Mouse (Mus musculus): ENCODE measurements around the gene Hist2h2be. TPM values are rescaled to one million over a fixed set of nuclear protein-coding genes. Genes with fewer than 3 reads are reported as not detected.

The Hist2h2be gene
- polyA plus RNA-seq (2014; fragmentation: Illumina TruSeq; extraction: RNeasy Lipid Tissue Mini Kit (QIAGEN cat#74804); ENCODE audit: low read depth, low replicate concordance), result 14.6 TPM

GRCm38 (mm10) chr3:96220765-96221639 lies at the start of gene Hist2h2be, which contains the start of gene Hist2h2ac:
Gene Hist2h2be, plus strand, starts transcription at chr3:96221119.
Gene Hist2h2ac, minus strand, starts transcription at chr3:96220880.

GRCm38 (mm10) chr3:96172197-96173178 lies 48.4 kb upstream of the Hist2h2be start, which contains the start of gene Sf3b4:
Gene Sf3b4, plus strand, starts transcription at chr3:96172332.

GRCm38 (mm10) chr3:96180727-96181477 lies 40.0 kb upstream of the Hist2h2be start, which contains the start of gene Sv2a:
Gene Sv2a, plus strand, starts transcription at chr3:96181151.

GRCm38 (mm10) chr3:96219661-96220130 lies 1.2 kb upstream of the Hist2h2be start, which contains the start of the genes Bola1 and Hist2h2ab:
Gene Bola1, minus strand, starts transcription at chr3:96219709.
Gene Hist2h2ab, plus strand, starts transcription at chr3:96219865.

GRCm38 (mm10) chr3:96238954-96239793 lies 18.3 kb downstream of the Hist2h2be start, which contains the start of gene Hist2h3c2:
Gene Hist2h3c2, minus strand, starts transcription at chr3:96239127.

GRCm38 (mm10) chr3:96239949-96240798 lies 19.3 kb downstream of the Hist2h2be start, which contains the start of gene Hist2h2aa2:
Gene Hist2h2aa2, minus strand, starts transcription at chr3:96240276.

GRCm38 (mm10) chr3:96245003-96245886 lies 24.3 kb downstream of the Hist2h2be start, which contains the start of gene Hist2h2aa1:
Gene Hist2h2aa1, plus strand, starts transcription at chr3:96245497.

GRCm38 (mm10) chr3:96246427-96246856 lies 25.5 kb downstream of the Hist2h2be start, which contains the start of gene Hist2h3c1:
Gene Hist2h3c1, plus strand, starts transcription at chr3:96246685.

GRCm38 (mm10) chr3:96262979-96263550 lies 42.1 kb downstream of the Hist2h2be start, which contains the start of gene Hist2h4:
Gene Hist2h4, minus strand, starts transcription at chr3:96263311.

GRCm38 (mm10) chr3:96268051-96268775 lies 47.3 kb downstream of the Hist2h2be start, which contains the start of gene Hist2h3b:
Gene Hist2h3b, plus strand, starts transcription at chr3:96268654.

GRCm38 (mm10) chr3:96269511-96270474 lies 48.9 kb downstream of the Hist2h2be start, which contains the start of gene Hist2h2bb:
Gene Hist2h2bb, plus strand, starts transcription at chr3:96269752.

